Mouse (Mus musculus) intestine, postnatal 0 days (tissue): ENCODE measurements around the gene Gm3233. TPM values are rescaled to one million over a fixed set of nuclear protein-coding genes. Genes with fewer than 3 reads are reported as not detected.
"Not testable (repeated sequence)": the region's sequence is repeated elsewhere in the genome, so short reads cannot be mapped to it uniquely, and the experiment has no call there.

Experiments
- ATAC-seq: fragments of 200-750 bp; cut with Nextera tagmentation; 2 replicates; pipeline ENCODE4 v1.8.0; 2017; ENCODE audit warnings: mild to moderate bottlenecking, moderate TSS enrichment, moderate library complexity
- H3K27ac ChIP-seq: fragments of 300-500 bp; sonication (generic); 2 replicates; pipeline ENCODE4 v1.5.1; 2014; ENCODE audit warnings: mild to moderate bottlenecking, low read depth, low read length, moderate library complexity
- H3K27me3 ChIP-seq: fragments of 300-500 bp; sonication (generic); replicated peaks from 2 replicates; pipeline ENCODE4 v1.6.1; 2014; ENCODE audit warnings: low read length, mixed read lengths; ENCODE audit not compliant: control insufficient read depth, insufficient read depth
- H3K36me3 ChIP-seq: fragments of 300-500 bp; sonication (generic); 2 replicates; pipeline ENCODE4 v1.6.1; 2014; ENCODE audit warnings: mild to moderate bottlenecking, moderate library complexity; ENCODE audit not compliant: control insufficient read depth, insufficient read depth
- H3K4me1 ChIP-seq: fragments of 300-500 bp; sonication (generic); replicated peaks from 2 replicates; pipeline ENCODE4 v1.6.1; 2014; ENCODE audit warnings: antibody characterized with exemption, low read length, mixed read lengths; ENCODE audit not compliant: control insufficient read depth, insufficient read depth
- H3K4me2 ChIP-seq: fragments of 300-500 bp; sonication (generic); replicated peaks from 2 replicates; pipeline ENCODE4 v1.6.1; 2014; ENCODE audit warnings: low read depth, mild to moderate bottlenecking, moderate library complexity
- H3K4me3 ChIP-seq: fragments of 300-500 bp; sonication (generic); 2 replicates; pipeline ENCODE4 v1.5.1; 2014; ENCODE audit warnings: low read depth, low read length
- H3K9ac ChIP-seq: fragments of 300-500 bp; sonication (generic); 2 replicates; pipeline ENCODE4 v1.6.1; 2014; ENCODE audit warnings: mild to moderate bottlenecking, low read depth, low read length
- H3K9me3 ChIP-seq: fragments of 300-500 bp; sonication (generic); 2 replicates; pipeline ENCODE4 v1.6.1; 2016; ENCODE audit warnings: mixed run types; ENCODE audit not compliant: control insufficient read depth
- CTCF ChIP-seq: sonication (generic); IDR thresholded peaks from 2 replicates; pipeline ENCODE4 v1.5.1; 2016; ENCODE audit warnings: low read depth, mild to moderate bottlenecking, control low read depth, antibody characterized with exemption, moderate library complexity
- WGBS: fragments of 180-500 bp; shearing (Covaris S2); extraction: QIAGEN DNeasy Blood & Tissue Kit; methylation state at CpG from one replicate; pipeline ENCODE4 v1.1.7; 2014; 5-methylcytosine and 5-hydroxymethylcytosine counted together
- polyA plus RNA-seq: library from polyadenylated mRNA; unstranded; fragments of >200 nt; fragmentation: Nextera tagmentation; extraction: Ambion mirVana; gene quantifications from 2 replicates; pipeline ENCODE4 v1.2.1, GENCODE M21; 2015

Gm3233 gene
- polyA plus RNA-seq = not detected in 2 replicates

DNA sequence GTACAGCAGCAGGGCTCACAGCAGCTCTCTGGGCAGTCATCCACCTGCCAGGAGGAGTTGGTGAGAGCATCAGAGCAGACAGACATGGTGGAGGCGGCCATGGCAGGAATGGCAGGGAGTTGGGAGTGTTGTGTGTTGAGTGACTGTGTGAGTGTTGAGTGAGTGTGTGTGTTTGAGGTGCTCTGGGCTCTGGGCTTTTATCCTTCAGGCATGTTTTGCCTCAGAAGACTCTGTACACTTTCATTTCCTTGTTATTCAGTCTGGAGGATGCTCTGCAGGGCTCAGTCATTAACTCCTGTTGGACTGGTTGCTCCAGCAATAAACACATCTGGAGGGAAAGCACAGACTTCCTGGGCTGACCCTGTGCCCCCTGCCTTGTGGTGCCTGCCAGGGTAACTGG, at the start of gene Gm3233:
Gm3233 (minus strand) TSS at position 101 of the 400 bp plus-strand sequence.
- ATAC-seq, H3K4me1 ChIP-seq, H3K9me3 ChIP-seq, H3K4me2 ChIP-seq, H3K27me3 ChIP-seq, H3K4me3 ChIP-seq, H3K36me3 ChIP-seq, H3K27ac ChIP-seq, H3K9ac ChIP-seq: not testable (repeated sequence)
- no CpG with 5 or more reads among the region's 1 CpGs for WGBS

DNA sequence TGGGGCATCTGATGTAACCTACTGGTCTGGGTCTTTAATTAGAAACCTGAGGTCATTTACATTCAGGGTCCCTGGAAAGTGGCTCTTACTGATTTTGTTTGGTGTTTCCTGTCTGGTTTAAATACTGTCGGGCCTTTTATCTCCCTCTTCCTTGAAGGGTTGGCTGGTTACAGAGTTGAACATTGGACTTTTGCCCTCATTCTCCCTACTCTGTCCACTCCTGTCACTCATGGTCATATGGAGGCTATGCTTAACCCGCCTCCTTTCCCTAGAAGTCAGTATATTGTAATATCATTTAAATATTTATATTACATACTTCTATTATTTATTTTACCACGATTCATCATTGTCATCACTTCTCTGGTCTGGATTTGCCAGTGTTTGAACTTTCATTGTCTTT, 44.6 kb upstream of the Gm3233 start:
- 39% methylated on average over 3 of the region's 3 CpGs for WGBS
- no peaks in the 10 kb centered on the region for H3K4me1 ChIP-seq
- H3K9me3 ChIP-seq = no peaks in the 10 kb centered on the region
- H3K4me3 ChIP-seq = no peak overlapping the region
- no peak overlapping the region for H3K27ac ChIP-seq
- H3K27me3 ChIP-seq = no peaks in the 10 kb centered on the region
- H3K9ac ChIP-seq = no peak overlapping the region
- TF ChIP-seq CTCF = no peak
- ATAC-seq = peak; percentile 77; the same call in 1 of the 2 replicates
- no peaks in the 10 kb centered on the region for H3K36me3 ChIP-seq
- H3K4me2 ChIP-seq = no peak overlapping the region

DNA sequence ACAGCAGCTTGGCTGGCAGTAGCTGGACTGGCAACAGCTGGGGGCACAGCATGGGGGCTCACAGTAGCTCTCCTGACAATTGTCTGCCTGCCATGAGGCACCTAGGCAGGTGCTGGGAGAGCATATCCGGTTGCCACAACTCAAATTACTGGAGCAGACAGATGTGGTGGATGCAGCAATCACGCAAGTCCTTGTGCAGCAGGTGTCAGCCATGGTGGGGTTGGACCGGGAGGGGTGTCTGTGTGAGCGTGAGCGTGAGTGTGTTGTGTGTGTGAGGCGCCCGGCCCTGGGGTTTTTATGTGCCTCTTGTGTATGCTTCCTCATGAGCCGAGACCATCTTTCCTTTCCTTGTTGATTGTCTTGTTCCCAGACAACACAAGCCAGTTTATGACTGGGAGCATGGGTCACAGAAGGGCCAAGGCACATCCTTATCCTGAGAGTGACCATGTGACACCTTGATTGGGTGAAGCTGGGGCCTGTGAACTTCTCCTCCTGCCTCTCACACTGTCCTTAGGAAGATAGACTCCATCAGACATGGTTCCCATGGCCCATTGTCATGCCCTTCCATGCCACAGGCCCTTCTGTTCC, 39.5 kb upstream of the Gm3233 start, which contains the start of gene Gm19668:
Gm19668 (minus strand) TSS at position 213 of the 588 bp plus-strand sequence.
- Histone ChIP-seq H3K4me3 (no peak within 1 kb of the TSS), H3K36me3 (no peaks in the 10 kb centered on the region), H3K27me3 (no peaks in the 10 kb centered on the region), H3K27ac (no peak within 1 kb of the TSS), H3K9ac (no peak within 1 kb of the TSS), H3K4me1 (no peaks in the 10 kb centered on the region; the same call in 1 of the 2 replicates), H3K9me3 (no peaks in the 10 kb centered on the region), H3K4me2 (no peak within 1 kb of the TSS)
- 43% methylated on average over 8 of the region's 8 CpGs for WGBS
- no peak for TF ChIP-seq CTCF
- peak; percentile 65 for ATAC-seq

DNA sequence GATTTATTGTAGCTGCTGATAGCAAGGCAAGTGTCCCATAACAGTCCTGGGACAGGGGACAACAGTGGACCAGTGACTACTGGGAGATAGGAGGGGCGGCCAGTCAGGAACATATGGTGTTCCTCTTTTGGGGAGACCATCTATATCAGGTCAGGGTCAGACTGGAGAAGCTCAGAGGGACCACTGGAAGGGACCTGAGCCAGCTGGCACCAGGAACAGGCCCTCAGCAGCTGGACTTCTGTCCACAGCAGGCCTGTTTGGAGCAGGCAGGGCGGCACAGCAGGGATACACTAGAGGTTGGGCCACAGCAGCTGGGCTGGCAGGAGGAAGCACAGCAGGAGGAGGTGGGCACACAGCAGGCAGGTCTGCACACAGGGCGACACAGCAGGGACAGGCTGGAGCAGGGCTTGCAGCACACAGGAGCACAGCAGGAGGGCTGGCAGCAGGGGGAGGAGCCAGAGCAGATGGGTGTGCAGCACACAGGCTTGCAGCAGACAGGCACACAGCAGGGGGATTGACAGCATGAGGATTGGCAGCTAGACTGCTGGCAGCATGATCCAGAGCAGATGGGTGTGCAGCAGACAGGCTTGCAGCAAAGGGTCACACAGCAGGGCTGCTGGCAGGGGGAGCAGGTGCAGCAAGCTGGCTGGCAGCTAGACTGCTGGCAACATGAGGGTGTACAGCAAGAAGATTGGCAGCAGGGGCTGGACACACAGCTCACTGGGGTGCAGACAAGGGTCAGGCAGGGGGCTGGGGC, 38.9 kb upstream of the Gm3233 start:
- H3K4me2 ChIP-seq, H3K9ac ChIP-seq, H3K4me3 ChIP-seq, H3K9me3 ChIP-seq, H3K27me3 ChIP-seq, H3K4me1 ChIP-seq, H3K27ac ChIP-seq, H3K36me3 ChIP-seq, ATAC-seq: not testable (repeated sequence)
- 71% methylated on average over 2 of the region's 3 CpGs for WGBS

DNA sequence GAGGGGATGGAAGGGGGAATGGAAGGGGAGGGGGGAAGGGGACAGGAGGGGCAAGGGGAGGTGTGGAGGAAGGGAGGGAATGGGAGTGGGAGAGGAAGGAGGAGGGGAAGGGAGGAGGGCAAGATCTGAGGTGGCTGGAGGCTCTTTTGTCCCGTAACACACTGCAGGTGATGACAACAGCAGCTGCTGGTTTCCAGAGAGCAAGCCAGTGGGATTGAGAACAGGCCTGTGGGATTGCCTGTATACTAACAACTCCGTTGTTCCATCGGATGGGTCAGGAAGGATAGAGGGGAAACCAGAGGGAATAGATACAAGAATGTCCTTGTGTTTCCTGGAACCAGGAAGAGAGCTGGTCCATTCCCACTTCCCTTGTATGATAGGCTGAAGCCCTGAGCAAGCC, 38.2 kb upstream of the Gm3233 start:
- no peak overlapping the region for H3K4me3 ChIP-seq
- ATAC-seq = no peak
- no peak for TF ChIP-seq CTCF
- no peak overlapping the region for H3K27ac ChIP-seq
- no peaks in the 10 kb centered on the region for H3K9me3 ChIP-seq
- no peak overlapping the region for H3K9ac ChIP-seq
- H3K4me2 ChIP-seq = no peak overlapping the region
- no peaks in the 10 kb centered on the region for H3K36me3 ChIP-seq
- WGBS = 30% methylated on average over 3 of the region's 3 CpGs
- no peaks in the 10 kb centered on the region; the same call in 1 of the 2 replicates for H3K4me1 ChIP-seq
- H3K27me3 ChIP-seq = no peaks in the 10 kb centered on the region

DNA sequence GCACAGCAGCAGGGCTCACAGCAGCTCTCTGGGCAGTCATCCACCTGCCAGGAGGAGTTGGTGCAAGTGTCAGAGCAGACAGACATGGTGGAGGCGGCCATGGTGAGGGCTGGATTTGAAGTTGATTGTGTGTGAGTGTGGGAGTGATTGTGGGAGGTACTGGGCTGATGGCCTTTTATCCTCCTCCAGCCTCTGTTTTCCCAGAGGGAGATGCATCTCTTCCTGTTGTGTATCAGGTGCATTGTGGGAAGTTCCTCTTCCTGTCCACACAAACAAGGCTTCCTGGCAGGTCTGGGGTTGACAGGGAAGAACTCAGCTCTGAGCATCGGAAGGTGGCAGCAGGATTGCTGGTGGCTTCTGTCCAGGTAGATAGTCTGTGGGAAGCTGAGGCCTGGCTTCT, 35.5 kb upstream of the Gm3233 start, which contains the start of gene Gm9639:
Gm9639 (minus strand) TSS at position 101 of the 400 bp plus-strand sequence.
- ATAC-seq = no peak
- no peak within 1 kb of the TSS for H3K9ac ChIP-seq
- no peaks in the 10 kb centered on the region for H3K36me3 ChIP-seq
- H3K27me3 ChIP-seq = no peaks in the 10 kb centered on the region
- H3K4me3 ChIP-seq = no peak within 1 kb of the TSS
- no peaks in the 10 kb centered on the region for H3K9me3 ChIP-seq
- H3K4me2 ChIP-seq = no peak within 1 kb of the TSS
- H3K27ac ChIP-seq = no peak within 1 kb of the TSS
- H3K4me1 ChIP-seq = no peaks in the 10 kb centered on the region; the same call in 1 of the 2 replicates
- 54% methylated on average over 2 of the region's 2 CpGs for WGBS
- no peak for TF ChIP-seq CTCF
